Mouse (Mus musculus) inflammation-experienced regulatory T-cells, adult 6 months (primary cell): ENCODE data around the gene B3galt6. TPM values are rescaled to one million over a fixed set of nuclear protein-coding genes. Genes with fewer than 3 reads are reported as not detected.

Experiments used
- ATAC-seq: one replicate; pipeline ENCODE4 v1.8.0; 2017
- polyA plus RNA-seq, 3 experiments: library from polyadenylated mRNA; unstranded; fragments of 100-300 nt; shearing (Covaris generic); gene quantifications; one replicate each; pipeline ENCODE4 v1.2.1; 2017

Gene B3galt6
- polyA plus RNA-seq, 3 experiments from 2014 or later, result 0.63 to 1.0 (median 0.90) TPM

DNA sequence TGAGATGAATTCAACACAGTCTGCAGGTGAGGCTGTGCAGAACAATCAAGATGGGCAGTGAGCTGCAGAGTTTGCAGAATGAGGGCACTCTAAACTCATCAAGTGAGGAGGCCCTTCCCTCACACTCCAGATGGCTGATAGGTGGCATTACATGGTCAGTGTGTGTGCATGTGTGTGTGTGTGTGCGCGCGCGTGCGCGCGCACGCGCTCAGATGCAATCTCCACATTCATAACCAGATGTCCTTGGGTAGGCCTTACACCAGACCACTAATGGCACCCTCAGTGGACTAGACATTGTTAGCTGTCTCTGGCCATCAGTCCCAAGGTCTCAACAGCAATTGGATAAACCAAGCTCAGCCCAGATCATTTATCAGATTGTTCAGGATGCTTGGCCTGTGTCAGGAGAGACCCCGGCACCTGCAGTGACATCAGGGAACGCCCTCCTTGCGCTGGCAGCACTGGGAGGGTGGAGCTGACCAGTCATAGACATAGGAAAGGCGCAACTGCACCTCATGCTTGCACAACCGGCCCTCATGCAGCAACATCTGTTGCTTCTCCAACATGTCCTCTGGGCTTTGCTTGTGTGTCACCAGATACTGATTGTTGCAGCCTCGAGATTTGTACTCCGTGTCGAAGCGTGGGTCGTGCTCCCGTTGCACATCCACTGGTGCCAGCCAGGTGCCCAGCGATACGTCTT, 1.1 kb downstream of the B3galt6 start:
- no peak for ATAC-seq

- ATAC-seq, result no peak
These were observed 8.7 kb downstream of the B3galt6 start for GRCm38 (mm10) chr4:155983788-155984187.

DNA sequence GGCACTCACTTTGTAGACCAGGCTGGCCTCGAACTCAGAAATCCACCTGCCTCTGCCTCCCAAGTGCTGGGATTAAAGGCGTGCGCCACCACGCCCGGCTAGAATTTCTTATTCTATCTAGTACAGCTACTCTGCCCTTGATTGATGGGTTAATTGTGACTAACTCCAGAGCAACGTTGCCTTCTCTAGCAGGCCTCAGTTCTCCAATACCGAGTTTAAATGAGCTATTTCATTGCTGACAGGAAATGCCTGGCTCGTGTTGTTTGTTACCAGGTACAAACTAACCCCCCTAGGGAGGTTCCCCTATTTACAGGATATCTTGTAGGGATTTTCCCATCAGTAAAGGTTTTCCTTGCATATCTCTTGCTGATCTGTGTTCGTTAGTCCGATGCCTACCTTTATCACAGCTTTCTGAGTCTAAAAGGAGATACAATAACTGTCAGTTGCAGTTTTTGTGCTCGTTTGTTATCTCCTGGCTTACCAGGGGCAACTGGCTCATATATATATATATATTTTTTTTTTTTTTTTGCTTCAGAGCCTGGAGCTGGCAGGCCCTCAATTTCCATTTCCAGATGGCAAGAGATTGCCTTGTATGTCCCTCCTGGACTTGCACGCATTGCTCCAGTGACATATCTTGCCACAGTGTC, 10.9 kb downstream of the B3galt6 start:
- ATAC-seq, result no peak

DNA sequence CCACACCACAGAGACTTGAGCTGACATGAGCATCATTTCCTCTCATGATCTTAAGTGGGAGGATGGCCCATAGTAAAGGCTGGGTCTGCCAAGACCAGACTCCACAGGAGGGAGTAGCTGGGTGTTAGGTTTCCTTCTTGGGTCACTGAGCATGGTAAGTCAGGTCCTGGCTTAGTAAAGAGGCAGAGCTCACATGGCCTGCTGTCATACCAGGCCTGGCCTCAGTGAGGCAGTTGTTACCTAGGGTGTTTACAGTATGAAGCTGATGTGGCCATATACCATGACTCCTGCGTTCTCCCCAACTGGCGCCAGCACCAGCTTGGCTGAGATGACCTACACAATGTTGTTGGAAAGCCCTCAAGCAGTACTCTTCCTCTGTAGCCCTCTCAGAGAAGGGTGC, 19.2 kb downstream of the B3galt6 start:
- no peak for ATAC-seq

DNA sequence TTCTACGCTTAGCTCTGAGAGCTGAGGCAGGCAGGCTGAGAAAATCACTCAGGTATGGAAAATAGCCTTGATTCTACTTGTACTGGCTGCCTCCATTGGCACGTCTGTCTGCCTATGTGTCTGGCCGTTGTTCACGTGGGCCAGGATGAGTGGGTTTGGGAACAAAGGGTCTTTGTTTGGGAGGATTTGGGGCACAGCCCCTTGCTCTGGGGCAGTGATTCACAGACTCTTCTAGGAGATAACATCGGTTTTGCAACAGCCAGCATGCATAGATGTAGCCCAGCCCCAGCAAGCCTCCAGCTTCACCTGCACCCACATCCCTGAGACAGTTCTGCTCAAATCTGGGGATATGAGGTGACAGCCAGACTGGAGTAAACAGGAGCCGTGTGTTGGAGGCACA, 19.8 kb downstream of the B3galt6 start:
- no peak for ATAC-seq

GRCm38 (mm10) chr4:155970286-155970685, 22.2 kb downstream of the B3galt6 start:
- no peak for ATAC-seq

DNA sequence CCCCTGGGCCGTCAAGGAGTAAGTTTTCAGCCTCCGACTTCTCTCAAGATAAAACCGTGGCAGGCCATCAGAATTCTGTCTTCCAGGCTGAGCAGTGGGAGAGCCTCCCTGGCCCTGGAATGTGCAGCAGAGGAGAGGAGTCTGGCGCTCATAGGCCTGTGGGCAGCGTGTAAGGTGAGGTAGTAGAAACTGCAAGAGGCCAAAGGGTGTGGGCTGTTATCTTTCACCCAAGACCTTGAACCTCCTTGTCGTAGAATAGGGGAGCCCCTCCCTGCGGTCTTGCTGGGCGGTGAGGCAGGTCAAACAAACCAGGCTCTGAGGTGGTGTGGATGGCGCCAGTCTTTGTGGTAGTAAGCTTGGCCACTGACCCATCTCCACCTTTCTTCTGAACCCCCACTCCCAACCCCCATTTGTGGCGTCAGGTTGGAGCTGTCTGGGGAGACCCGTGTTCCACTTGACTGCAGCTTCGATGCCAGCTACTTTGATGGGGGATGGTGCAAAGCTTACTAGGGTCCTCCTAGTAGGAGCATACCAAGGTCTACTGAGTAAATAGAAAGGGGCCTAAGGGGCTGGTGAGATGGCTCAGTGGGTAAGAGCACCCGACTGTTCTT, 23.3 kb downstream of the B3galt6 start:
- ATAC-seq, result no peak

- ATAC-seq, result no peak
These were observed 28.1 kb downstream of the B3galt6 start for GRCm38 (mm10) chr4:155964396-155964795.

DNA sequence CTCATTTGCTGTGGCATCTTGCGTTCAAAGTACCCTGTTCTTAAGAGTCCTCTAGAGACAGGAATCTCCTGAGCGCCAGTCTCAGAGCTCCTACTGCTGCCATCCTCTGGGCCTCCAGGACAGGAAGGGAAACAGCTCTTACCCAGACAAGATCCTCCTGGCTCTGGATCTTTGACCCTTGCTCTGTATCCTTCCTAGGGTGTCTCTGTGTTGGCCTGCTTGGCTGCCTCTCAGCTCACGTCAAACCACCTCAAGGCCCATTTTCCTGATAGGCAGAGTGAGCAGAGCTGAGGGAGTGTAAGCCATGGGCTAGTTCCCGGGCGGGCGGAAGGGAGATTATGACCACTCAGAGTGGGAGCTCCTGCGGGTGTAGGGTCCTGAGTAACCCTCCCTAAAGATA, 29.3 kb downstream of the B3galt6 start:
- ATAC-seq, result no peak

- ATAC-seq, result no peak
These were observed 30.1 kb downstream of the B3galt6 start, which contains the start of gene C1qtnf12 for GRCm38 (mm10) chr4:155962167-155962971. Gene C1qtnf12, plus strand, starts transcription at chr4:155962318.

DNA sequence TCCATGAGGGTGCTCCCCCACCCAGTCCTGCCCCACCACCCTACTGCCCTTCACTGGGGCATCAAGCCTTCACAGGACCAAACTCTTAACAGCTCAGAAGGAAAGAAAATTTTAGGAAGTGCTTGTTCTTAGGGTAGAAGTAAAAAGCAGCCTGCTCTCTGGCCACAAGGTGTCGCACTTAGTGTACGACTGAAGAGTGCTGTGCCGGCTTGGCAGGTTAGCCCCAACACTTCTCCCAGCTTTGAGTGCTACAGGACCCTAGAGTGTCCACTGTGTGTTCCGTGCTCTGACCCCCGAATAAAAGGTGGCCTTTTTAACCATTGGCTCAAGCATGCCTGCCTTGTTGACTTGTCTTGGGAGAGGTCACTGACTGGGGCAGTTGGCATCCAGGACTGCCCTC, 33.2 kb downstream of the B3galt6 start:
- ATAC-seq, result peak; percentile 82

DNA sequence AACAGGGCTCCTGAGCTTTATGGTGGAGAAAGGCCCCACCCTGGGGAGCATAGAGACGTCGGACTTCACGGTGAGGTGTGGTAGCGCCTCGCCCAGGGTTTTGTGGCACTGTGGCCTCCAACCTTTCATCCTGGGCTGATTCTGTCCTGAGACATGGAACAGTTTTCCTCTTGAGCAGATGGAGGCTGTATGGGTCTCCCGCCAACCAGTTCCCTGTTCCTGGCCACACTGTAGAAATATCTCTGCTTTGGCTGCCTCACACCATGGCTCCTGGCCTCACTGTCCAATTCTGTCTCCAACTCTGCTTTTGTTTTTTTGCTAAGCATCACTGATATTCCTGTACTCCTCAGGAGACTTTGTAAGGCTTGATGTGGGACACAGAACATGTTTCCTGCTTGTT, 37.0 kb downstream of the B3galt6 start:
- no peak for ATAC-seq

DNA sequence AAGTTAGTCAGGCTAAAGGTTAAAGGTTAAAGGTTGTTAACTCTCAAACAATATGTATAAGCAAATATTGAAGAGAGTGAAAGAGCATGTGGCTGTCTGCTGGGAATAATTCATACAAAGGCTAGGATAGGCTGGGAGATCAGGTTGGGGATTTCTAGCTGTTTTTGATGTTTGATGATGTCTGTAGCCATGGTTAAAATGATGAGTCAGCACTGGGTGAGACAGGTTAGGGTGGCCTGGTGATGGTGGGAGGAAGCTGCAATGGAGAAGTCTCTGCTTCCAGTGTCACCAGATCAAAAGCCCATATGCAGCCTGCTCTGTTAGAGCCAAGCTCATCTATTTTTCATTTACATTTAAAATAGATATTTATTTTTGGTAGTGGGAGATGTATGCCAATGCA, 45.4 kb downstream of the B3galt6 start:
- no peak for ATAC-seq

DNA sequence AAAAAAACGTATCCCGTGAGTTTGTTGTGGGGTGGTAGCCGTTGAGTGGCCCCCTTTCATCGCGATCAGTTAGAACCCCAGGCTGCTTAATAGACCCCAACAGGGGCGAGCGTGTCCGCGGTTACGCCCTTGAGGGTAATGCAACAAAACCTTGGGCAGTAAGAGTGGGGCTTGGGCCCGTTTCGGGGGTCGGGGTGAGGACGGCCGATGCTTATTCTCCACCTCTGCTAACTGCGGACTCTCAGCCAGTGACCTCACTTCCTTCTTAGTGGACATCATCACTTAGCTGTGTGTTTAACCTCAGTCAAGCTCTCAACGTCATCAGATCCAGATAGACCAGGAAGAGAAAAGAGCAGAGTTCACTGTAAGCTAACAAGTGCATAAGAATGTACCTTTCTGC, 48.2 kb downstream of the B3galt6 start:
- no peak for ATAC-seq

DNA sequence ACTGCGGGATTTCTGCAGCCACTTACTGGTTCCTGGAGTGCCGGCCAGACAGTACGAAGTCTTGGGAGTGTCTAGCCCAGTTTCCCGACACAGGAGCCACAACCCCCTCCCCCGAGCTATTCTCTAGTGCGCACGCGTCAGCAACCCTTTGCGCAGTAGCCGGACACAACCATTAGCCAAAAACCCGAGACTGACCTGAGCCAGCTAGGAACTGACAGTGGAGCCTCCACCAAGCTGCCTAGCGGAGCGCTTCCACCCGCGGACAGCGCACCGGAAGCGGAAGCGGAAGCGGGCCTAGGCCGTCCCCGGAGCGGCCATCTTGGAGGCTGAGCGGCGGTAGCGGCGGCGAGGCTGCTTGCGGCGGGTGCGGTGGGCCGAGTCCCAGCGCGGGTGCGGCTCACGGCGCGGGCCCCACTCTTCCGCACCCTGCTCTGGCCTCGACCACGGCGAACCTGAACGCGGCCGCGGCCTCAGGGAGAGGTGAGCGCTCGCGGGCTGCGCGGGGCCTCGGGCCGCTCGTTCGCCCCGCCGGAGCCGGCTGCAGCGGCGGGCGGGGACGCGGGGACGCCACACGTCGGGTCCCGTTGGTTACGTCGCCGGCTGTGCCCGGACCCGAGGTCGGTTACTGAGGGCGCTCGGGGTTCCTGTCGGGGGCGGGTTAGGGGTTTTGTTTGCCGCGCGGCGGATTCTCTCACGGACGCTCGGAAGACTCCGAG, 48.8 kb downstream of the B3galt6 start, which contains the start of gene Ube2j2:
TSS of gene Ube2j2 (plus strand) at position 298 of the 716 bp plus-strand sequence.
- ATAC-seq, result peak; percentile 90

- ATAC-seq, result peak; percentile 10
These were observed 49.4 kb downstream of the B3galt6 start for GRCm38 (mm10) chr4:155943049-155943452.

Other genes with a start within 250 kb of the B3galt6 start
- gene Atad3a, start 231.6 kb downstream of the B3galt6 start, polyA plus RNA-seq, result 10 to 100 TPM in 2 of 3 experiments, 1 to 10 TPM in 1; 9.8 to 27.2 (median 21.7) TPM
- gene Vwa1, start 218.0 kb downstream of the B3galt6 start, polyA plus RNA-seq, result under 1 TPM in 1 of 3 experiments, not detected in 2; 0.09 TPM
- not detected for gene Tmem88b, start 206.8 kb downstream of the B3galt6 start, polyA plus RNA-seq
- gene Ankrd65, start 202.2 kb downstream of the B3galt6 start, polyA plus RNA-seq, result not detected
- gene Mrpl20, start 189.8 kb downstream of the B3galt6 start, polyA plus RNA-seq, result 100 to 1,000 TPM; 105 to 200 (median 117) TPM
- gene Ccnl2, start 180.2 kb downstream of the B3galt6 start, polyA plus RNA-seq, result 100 to 1,000 TPM in 2 of 3 experiments, 10 to 100 TPM in 1; 83.8 to 128 (median 117) TPM
- 100 to 1,000 TPM; 206 to 219 (median 211) TPM for gene Aurkaip1, start 161.4 kb downstream of the B3galt6 start, polyA plus RNA-seq
- 10 to 100 TPM in 2 of 3 experiments, under 1 TPM in 1; 0.69 to 18.3 (median 16.4) TPM for gene Mxra8, start 153.0 kb downstream of the B3galt6 start, polyA plus RNA-seq
- 1 to 10 TPM; 2.0 to 3.8 (median 3.5) TPM for gene Dvl1, start 145.2 kb downstream of the B3galt6 start, polyA plus RNA-seq
- under 1 TPM; 0.16 to 0.40 (median 0.30) TPM for gene Tas1r3, start 129.3 kb downstream of the B3galt6 start, polyA plus RNA-seq
- gene Cptp, start 123.2 kb downstream of the B3galt6 start, polyA plus RNA-seq, result 10 to 100 TPM; 14.2 to 19.2 (median 19.1) TPM
- gene Ints11, start 123.1 kb downstream of the B3galt6 start, polyA plus RNA-seq, result 10 to 100 TPM; 81.9 to 88.2 (median 86.6) TPM
- 10 to 100 TPM; 14.1 to 20.3 (median 15.8) TPM for gene Pusl1, start 100.9 kb downstream of the B3galt6 start, polyA plus RNA-seq
- gene Acap3, start 100.8 kb downstream of the B3galt6 start, polyA plus RNA-seq, result 1 to 10 TPM; 4.0 to 9.1 (median 5.8) TPM
- 10 to 100 TPM; 19.3 to 30.8 (median 29.6) TPM for gene Ube2j2, start 48.8 kb downstream of the B3galt6 start, polyA plus RNA-seq
- gene C1qtnf12, start 30.3 kb downstream of the B3galt6 start, polyA plus RNA-seq, result 1 to 10 TPM; 3.0 to 6.9 (median 5.6) TPM
- 100 to 1,000 TPM; 489 to 506 (median 496) TPM for gene Sdf4, start 223 bp upstream of the B3galt6 start, polyA plus RNA-seq
- gene Tnfrsf4, start 21.2 kb upstream of the B3galt6 start, polyA plus RNA-seq, result 100 to 1,000 TPM; 682 to 810 (median 720) TPM
- 100 to 1,000 TPM; 603 to 779 (median 637) TPM for gene Tnfrsf18, start 33.5 kb upstream of the B3galt6 start, polyA plus RNA-seq
- 1 to 10 TPM in 1 of 3 experiments, under 1 TPM in 2; 0.26 to 1.1 (median 0.55) TPM for gene Ttll10, start 66.8 kb upstream of the B3galt6 start, polyA plus RNA-seq
- 10 to 100 TPM in 2 of 3 experiments, 1 to 10 TPM in 1; 8.6 to 32.7 (median 20.0) TPM for gene 9430015G10Rik, start 117.3 kb upstream of the B3galt6 start, polyA plus RNA-seq
- gene Rnf223, start 137.9 kb upstream of the B3galt6 start, polyA plus RNA-seq, result not detected
- 1 to 10 TPM; 2.2 to 4.3 (median 4.2) TPM for gene Agrn, start 204.8 kb upstream of the B3galt6 start, polyA plus RNA-seq
- 10 to 100 TPM; 34.7 to 48.9 (median 41.6) TPM for gene Isg15, start 208.2 kb upstream of the B3galt6 start, polyA plus RNA-seq
- gene AW011738, start 210.7 kb upstream of the B3galt6 start, polyA plus RNA-seq, result 1 to 10 TPM; 2.9 to 5.3 (median 3.2) TPM
- gene Perm1, start 223.2 kb upstream of the B3galt6 start, polyA plus RNA-seq, result under 1 TPM; 0.55 to 0.90 (median 0.74) TPM
- 10 to 100 TPM in 1 of 3 experiments, 1 to 10 TPM in 2; 4.3 to 11.0 (median 8.1) TPM for gene Plekhn1, start 242.2 kb upstream of the B3galt6 start, polyA plus RNA-seq
- 10 to 100 TPM; 11.2 to 16.2 (median 15.7) TPM for gene Noc2l, start 243.4 kb upstream of the B3galt6 start, polyA plus RNA-seq